Mouse (Mus musculus): ENCODE measurements around the gene Ppp1r12c. TPM values are rescaled to one million over a fixed set of nuclear protein-coding genes. Genes with fewer than 3 reads are reported as not detected.
"Not testable (repeated sequence)": the region's sequence is repeated elsewhere in the genome, so short reads cannot be mapped to it uniquely, and the experiment has no call there.

Gene Ppp1r12c
- polyA plus RNA-seq, 1 experiment from 2014 or later, result 14.9 TPM

DNA sequence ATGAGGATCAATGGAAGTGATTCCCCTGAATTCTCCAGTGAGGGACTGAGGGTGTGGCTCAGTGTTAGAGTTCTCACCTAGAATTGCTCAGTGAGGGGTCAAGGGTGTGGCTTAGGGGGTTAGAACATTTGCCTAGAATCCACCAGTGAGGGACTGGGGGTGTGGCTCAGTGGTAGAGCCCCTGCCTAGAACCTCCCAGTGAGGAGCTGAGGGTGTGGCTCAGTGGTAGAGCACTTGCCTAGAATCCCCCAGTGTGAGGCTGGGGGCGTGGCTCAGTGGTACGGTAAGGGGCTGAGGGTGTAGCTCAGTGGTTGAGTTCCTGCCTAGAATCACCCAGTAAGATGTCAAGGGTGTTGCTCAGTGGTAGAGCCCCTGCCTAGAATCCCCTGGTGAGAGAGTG, 37.5 kb upstream of the Ppp1r12c start:
- no peak overlapping the region for H3K4me2 ChIP-seq (ENCODE audit: low read depth, low read length)
- no peak overlapping the region for H3K27ac ChIP-seq (ENCODE audit: low read depth)
- H3K9me3 ChIP-seq (ENCODE audit: low read length), result no peaks in the 10 kb centered on the region
- no peak overlapping the region for H3K9ac ChIP-seq (replicated peaks)
- TF ChIP-seq EP300 (IDR thresholded peaks at IDR 0.05; ENCODE audit: low read depth) (no peak), CTCF (IDR thresholded peaks at IDR 0.05; ENCODE audit: low read depth) (no peak)
- H3K4me3 ChIP-seq (ENCODE audit: low read depth, low read length), result no peak overlapping the region
- H3K27me3 ChIP-seq (ENCODE audit: insufficient read depth, low read length), result no peaks in the 10 kb centered on the region
- H3K4me1 ChIP-seq (ENCODE audit: insufficient read depth), result no peaks in the 10 kb centered on the region
- no peak for DNase-seq
- no peaks in the 10 kb centered on the region for H3K36me3 ChIP-seq (replicated peaks; ENCODE audit: insufficient read depth, low read length)
- no peak for ATAC-seq
- 67% methylated on average over 2 of the region's 2 CpGs for WGBS (ENCODE audit: insufficient replicate concordance)

DNA sequence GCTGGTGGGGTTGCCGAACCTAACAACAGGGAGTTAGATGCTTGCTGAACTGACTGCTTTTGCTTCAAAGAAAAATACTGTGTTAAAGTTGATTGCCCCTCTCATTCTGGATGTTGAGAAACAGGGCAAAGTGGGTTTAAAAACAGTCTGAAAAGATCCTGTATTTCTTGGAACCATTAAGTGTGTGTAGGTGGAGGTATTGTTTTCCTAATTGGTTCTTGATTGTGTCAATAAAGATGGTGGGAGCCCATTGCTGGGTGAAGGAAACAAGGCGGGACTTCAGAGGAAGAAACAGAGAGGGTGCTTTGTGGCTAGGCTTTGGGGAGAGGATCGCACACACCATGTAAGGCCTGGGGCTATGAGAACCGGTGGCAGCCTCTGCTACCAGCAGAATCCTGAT, 35.7 kb upstream of the Ppp1r12c start:
- Histone ChIP-seq H3K4me2 (ENCODE audit: low read depth, low read length) (no peak overlapping the region), H3K9me3 (ENCODE audit: low read length) (no peaks in the 10 kb centered on the region), H3K4me3 (ENCODE audit: low read depth, low read length) (no peak overlapping the region), H3K36me3 (replicated peaks; ENCODE audit: insufficient read depth, low read length) (no peaks in the 10 kb centered on the region), H3K27me3 (ENCODE audit: insufficient read depth, low read length) (peaks cover under 1% of the 10 kb centered on the region; the same call in 1 of the 2 replicates), H3K4me1 (ENCODE audit: insufficient read depth) (peaks cover under 1% of the 10 kb centered on the region; the same call in 1 of the 2 replicates), H3K9ac (replicated peaks) (no peak overlapping the region), H3K27ac (ENCODE audit: low read depth) (no peak overlapping the region)
- TF ChIP-seq CTCF (IDR thresholded peaks at IDR 0.05; ENCODE audit: low read depth) (no peak), EP300 (IDR thresholded peaks at IDR 0.05; ENCODE audit: low read depth) (no peak)
- DNase-seq (no peak), ATAC-seq (no peak)
- WGBS (ENCODE audit: insufficient replicate concordance), result 48% methylated on average over 4 of the region's 4 CpGs

DNA sequence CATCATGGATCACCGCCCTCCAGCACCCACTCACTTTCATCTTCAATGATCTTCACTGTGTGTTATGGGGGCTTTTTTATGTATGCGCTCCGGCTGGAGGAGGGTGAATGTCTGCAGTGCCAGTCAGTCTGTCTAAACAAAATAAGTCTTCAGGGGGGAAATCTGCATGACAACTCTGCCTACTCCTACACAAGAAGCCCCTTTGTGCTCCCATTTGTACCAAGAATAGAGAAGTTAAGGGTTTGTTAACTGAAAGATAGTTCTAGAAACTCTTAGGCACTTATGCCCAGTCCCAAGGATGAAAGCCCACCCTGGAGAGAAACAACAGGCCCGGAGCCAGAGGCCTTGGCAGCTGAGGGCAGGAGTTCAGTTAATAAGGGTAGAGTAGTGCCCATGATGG, 34.9 kb upstream of the Ppp1r12c start:
- H3K27ac ChIP-seq (ENCODE audit: low read depth), result no peak overlapping the region
- H3K4me1 ChIP-seq (ENCODE audit: insufficient read depth), result peaks cover 2% of the 10 kb centered on the region; the same call in 1 of the 2 replicates
- no peak overlapping the region for H3K9ac ChIP-seq (replicated peaks)
- TF ChIP-seq EP300 (IDR thresholded peaks at IDR 0.05; ENCODE audit: low read depth) (no peak), CTCF (IDR thresholded peaks at IDR 0.05; ENCODE audit: low read depth) (no peak)
- no peaks in the 10 kb centered on the region for H3K36me3 ChIP-seq (replicated peaks; ENCODE audit: insufficient read depth, low read length)
- WGBS (ENCODE audit: insufficient replicate concordance), result 82% methylated on average over 4 of the region's 4 CpGs
- no peak overlapping the region for H3K4me3 ChIP-seq (ENCODE audit: low read depth, low read length)
- H3K27me3 ChIP-seq (ENCODE audit: insufficient read depth, low read length), result peaks cover 9% of the 10 kb centered on the region
- no peak overlapping the region for H3K4me2 ChIP-seq (ENCODE audit: low read depth, low read length)
- no peaks in the 10 kb centered on the region for H3K9me3 ChIP-seq (ENCODE audit: low read length)
- ATAC-seq (no peak), DNase-seq (no peak)

DNA sequence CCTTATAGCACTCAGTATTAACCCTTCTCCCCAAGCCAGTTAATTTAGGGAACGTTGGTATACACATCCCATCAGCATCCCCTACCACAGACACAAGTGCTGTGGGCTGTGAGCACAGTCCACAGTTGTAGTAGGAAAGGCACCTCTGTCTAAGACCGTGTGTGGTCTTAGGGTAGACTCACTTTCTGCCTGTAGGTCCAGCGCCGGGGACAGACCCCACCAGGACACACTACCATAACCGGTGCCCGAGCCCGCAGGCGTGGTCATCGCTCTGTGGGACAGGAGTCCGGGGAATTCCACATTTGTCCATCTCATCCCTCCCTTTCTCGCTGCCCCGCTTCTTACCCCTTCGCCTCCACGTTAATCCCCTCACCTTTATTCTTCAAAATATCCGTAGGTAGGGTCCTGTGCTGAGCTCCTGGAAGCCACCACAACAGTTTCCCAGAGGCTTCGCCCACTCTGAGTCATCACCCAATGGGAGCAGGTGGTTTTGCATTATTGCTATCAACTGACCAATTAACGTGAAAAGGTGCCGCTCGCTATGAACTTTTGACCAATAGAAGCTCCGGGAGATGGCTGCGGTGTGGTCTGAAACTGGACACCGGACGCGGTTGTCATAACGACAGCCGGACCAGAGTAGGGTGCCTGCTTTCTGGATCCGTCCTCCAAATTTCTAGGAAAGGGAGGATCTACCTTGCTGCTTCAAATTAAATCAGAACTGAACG, 30.7 kb upstream of the Ppp1r12c start, which contains the start of gene Dnaaf3:
Gene Dnaaf3 (minus strand): TSS at position 449 of the 725 bp plus-strand sequence.
- Histone ChIP-seq H3K9me3 (ENCODE audit: low read length) (no peaks in the 10 kb centered on the region), H3K27me3 (ENCODE audit: insufficient read depth, low read length) (peaks cover 9% of the 10 kb centered on the region), H3K4me1 (ENCODE audit: insufficient read depth) (peaks cover 2% of the 10 kb centered on the region; the same call in 1 of the 2 replicates), H3K27ac (ENCODE audit: low read depth) (no peak within 1 kb of the TSS), H3K4me2 (ENCODE audit: low read depth, low read length) (peak within 1 kb of the TSS; percentile 61), H3K4me3 (ENCODE audit: low read depth, low read length) (peak within 1 kb of the TSS; percentile 22; the same call in 1 of the 2 replicates), H3K9ac (replicated peaks) (no peak within 1 kb of the TSS), H3K36me3 (replicated peaks; ENCODE audit: insufficient read depth, low read length) (no peaks in the 10 kb centered on the region)
- ATAC-seq, result peak; percentile 94
- DNase-seq, result peak; percentile 70
- WGBS (ENCODE audit: insufficient replicate concordance), result 9% methylated on average over 28 of the region's 28 CpGs
- TF ChIP-seq EP300 (IDR thresholded peaks at IDR 0.05; ENCODE audit: low read depth) (no peak), CTCF (IDR thresholded peaks at IDR 0.05; ENCODE audit: low read depth) (no peak)

DNA sequence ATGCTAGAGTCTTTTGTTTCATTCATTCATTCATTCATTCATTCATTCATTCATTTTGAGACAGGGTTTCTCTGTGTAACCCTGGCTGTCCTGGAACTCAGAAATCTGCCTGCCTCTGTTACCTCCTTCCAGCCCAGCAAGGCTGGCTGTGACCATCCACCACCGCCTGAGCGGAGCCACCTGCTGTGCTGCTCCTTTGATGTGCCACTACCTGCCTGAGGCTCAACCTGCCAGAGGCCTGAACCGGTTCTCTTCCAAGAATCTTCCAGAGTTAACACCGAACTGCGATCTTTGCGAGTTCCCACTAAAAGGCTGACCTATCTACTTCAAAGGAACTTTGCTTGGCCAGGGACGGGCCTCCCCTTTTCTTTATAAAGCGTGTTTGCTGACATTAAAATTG, 28.7 kb upstream of the Ppp1r12c start:
- H3K9me3 ChIP-seq (ENCODE audit: low read length); H3K36me3 ChIP-seq (replicated peaks; ENCODE audit: insufficient read depth, low read length); H3K4me3 ChIP-seq (ENCODE audit: low read depth, low read length); H3K27me3 ChIP-seq (ENCODE audit: insufficient read depth, low read length); H3K9ac ChIP-seq (replicated peaks); H3K4me2 ChIP-seq (ENCODE audit: low read depth, low read length); ATAC-seq; H3K4me1 ChIP-seq (ENCODE audit: insufficient read depth); DNase-seq; H3K27ac ChIP-seq (ENCODE audit: low read depth): not testable (repeated sequence)
- 49% methylated on average over 6 of the region's 8 CpGs for WGBS (ENCODE audit: insufficient replicate concordance)

DNA sequence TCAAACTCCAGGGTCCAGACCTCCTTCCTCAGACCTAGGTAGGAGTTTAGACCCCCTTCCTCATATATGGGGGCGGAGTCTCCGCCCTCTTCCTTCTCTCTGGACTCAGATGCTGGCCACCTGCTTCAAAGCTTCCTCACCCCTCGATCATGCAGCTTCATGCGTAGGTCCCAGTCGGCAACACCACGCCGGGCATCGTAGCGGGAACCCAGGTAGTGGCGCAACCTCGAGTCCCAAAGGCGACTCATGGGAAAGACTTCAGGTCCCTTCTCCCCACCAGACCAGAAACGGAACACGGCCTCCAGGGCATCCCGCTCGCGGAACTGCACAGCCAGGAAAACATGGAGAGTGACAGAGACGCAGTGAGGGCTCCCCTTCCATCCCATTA, 25.8 kb upstream of the Ppp1r12c start:
- H3K4me3 ChIP-seq (ENCODE audit: low read depth, low read length), result no peak overlapping the region
- peak overlapping the region; percentile 64 for H3K4me2 ChIP-seq (ENCODE audit: low read depth, low read length)
- ATAC-seq, result no peak
- no peak for TF ChIP-seq EP300 (IDR thresholded peaks at IDR 0.05; ENCODE audit: low read depth)
- TF ChIP-seq CTCF (IDR thresholded peaks at IDR 0.05; ENCODE audit: low read depth), result no peak
- peaks cover 9% of the 10 kb centered on the region for H3K27me3 ChIP-seq (ENCODE audit: insufficient read depth, low read length)
- H3K27ac ChIP-seq (ENCODE audit: low read depth), result no peak overlapping the region
- H3K36me3 ChIP-seq (replicated peaks; ENCODE audit: insufficient read depth, low read length), result no peaks in the 10 kb centered on the region
- H3K9ac ChIP-seq (replicated peaks), result no peak overlapping the region
- H3K4me1 ChIP-seq (ENCODE audit: insufficient read depth), result peaks cover 10% of the 10 kb centered on the region; the same call in 1 of the 2 replicates
- H3K9me3 ChIP-seq (ENCODE audit: low read length), result no peaks in the 10 kb centered on the region
- no peak for DNase-seq
- WGBS (ENCODE audit: insufficient replicate concordance), result 56% methylated on average over 18 of the region's 18 CpGs
